Mouse (Mus musculus): Measurements from ENCODE around the gene Olfr1308.

GRCm38 (mm10) chr2:111949340-111949739 lies 15.4 kb downstream of the Olfr1308 start, which contains the start of gene Olfr1307:
- TF ChIP-seq CTCF (IDR thresholded peaks at IDR 0.05; ENCODE audit: low read depth): no peak
- no peak for TF ChIP-seq EP300 (IDR thresholded peaks at IDR 0.05; ENCODE audit: low read depth)
